Mouse (Mus musculus) erythroblast, embryonic 14.5 days (primary cell): ENCODE data around the gene Aamp.

Source experiments
- GATA1 ChIP-seq: IDR thresholded peaks from 2 replicates; pipeline ENCODE4 v1.6.1; 2012; ENCODE audit warnings: low read length, inconsistent platforms, mixed read lengths
- TAL1 ChIP-seq: IDR thresholded peaks from 3 replicates; pipeline ENCODE4 v1.6.1; 2012; ENCODE audit warnings: low read length, inconsistent platforms, mixed read lengths

DNA sequence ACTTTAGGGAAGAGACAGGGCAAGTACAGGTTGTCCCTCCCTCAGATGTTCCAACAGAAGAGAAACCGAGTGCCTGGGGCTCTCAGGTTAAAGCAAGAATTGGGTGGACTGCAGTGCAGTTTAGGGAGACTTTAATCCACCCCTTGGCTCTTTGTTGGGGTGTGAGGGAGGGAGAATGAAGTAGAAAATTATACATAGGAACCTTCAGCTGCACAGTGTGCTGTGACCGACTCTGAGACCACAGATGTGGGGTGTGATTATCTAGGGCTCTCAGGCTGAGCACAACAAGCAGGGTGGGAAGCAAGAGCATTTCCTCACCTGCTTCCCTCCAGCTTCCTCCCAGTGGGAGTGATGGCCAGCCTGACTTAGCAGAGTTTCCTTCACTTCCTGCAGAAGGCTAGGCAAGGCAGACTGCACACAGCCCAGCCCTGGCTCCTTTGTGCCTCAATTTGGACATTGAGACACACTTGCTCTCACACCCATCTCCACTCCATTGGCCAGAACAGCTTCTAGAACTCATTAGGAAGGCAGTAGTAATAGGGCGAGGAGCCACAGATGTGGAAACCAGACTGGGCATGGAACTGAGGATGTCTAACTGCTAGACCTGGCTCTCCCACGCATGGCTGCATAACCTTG lies 46.6 kb upstream of the Aamp start:
- TF ChIP-seq TAL1 (no peak), GATA1 (no peak)
